Mouse (Mus musculus): Measurements from ENCODE around the gene Msi2. TPM values are rescaled to one million over a fixed set of nuclear protein-coding genes. Genes with fewer than 3 reads are reported as not detected.
A peak's percentile ranks its signal among the peaks of the same experiment; 100 is the strongest.

Gene Msi2
- polyA plus RNA-seq, 1 experiment from 2014 or later, result 15.9 TPM

DNA sequence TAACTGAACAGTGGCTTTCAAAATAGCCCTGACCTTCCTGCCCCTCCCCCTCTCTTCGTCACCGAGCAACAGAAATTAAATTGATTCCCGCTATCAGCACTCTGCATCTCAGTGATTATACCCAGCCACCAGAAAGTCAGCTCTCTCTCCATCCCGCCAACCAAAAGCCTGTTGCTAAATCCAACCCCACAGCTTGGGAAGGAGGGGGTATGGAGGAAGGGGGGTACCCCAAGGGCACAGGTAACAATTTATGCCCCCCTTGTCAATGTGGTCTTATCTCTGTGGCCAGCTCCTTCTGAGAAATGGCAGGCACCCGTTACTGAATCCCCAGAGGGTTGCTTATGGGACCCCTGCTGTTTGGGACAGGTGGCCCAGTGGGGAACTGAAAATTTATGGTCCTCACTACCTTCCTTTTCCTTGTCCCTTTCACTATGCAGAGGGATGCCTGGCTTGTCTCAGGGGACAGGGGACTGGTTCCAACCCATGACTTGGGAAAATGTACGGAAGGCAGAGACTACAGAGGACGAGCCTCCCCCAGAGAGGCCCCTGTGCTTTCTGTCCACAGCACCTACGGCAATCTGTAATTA is 163.0 kb downstream of the Msi2 start:
- Histone ChIP-seq H3K9me3 (no peaks in the 10 kb centered on the region), H3K27me3 (ENCODE audit: insufficient read depth, poor library complexity, severe bottlenecking) (no peaks in the 10 kb centered on the region), H3K4me3 (no peak overlapping the region), H3K27ac (peak overlapping the region; percentile 85), H3K36me3 (no peaks in the 10 kb centered on the region), H3K4me1 (peaks cover 98% of the 10 kb centered on the region)
- WGBS, result 17% methylated on average over 8 of the region's 8 CpGs
- DNase-seq (ENCODE audit: low spot score), result peak; percentile 82

DNA sequence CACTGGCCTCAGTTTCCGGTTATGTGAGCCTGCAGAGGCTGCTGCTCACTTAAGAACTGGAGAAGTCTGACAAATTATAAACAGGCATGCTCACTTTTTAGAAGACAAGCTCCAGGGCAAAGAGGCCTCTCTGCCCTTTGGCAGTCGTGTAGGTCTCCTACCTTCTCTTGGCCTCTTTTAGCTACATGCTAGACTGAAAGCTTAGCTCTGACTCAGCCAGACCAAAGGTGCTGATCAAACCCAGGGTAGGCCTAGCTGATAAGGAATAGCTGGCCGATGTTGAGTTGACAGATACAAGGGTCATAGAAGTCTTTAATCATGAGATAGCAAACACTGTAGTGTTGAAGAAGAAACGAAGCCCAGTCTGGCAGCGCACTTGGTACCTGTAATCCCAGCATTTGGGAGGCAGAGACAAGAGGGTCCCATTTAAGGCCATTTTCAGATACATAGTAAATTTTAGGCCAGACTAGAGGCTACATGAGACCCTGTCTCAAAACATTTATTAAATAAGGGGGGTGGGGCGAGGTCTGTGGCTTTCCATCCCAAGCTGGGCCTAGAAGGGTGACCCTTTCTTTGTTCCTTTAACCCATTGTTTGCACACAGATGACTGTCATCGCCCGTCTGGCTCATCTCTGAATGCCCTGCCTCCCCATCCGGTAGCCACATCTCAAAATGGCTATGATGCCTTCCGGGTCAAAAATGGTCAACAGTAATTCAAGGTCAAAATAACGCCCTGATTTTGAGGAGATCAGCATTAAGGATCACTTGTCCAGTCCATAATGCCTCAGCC is 164.6 kb downstream of the Msi2 start:
- Histone ChIP-seq H3K27ac (peak overlapping the region; percentile 85), H3K4me3 (peak overlapping the region; percentile 22), H3K36me3 (no peaks in the 10 kb centered on the region), H3K4me1 (peaks cover 98% of the 10 kb centered on the region), H3K27me3 (ENCODE audit: insufficient read depth, poor library complexity, severe bottlenecking) (no peaks in the 10 kb centered on the region), H3K9me3 (no peaks in the 10 kb centered on the region)
- 49% methylated on average over 11 of the region's 11 CpGs for WGBS
- no peak for DNase-seq (ENCODE audit: low spot score)

DNA sequence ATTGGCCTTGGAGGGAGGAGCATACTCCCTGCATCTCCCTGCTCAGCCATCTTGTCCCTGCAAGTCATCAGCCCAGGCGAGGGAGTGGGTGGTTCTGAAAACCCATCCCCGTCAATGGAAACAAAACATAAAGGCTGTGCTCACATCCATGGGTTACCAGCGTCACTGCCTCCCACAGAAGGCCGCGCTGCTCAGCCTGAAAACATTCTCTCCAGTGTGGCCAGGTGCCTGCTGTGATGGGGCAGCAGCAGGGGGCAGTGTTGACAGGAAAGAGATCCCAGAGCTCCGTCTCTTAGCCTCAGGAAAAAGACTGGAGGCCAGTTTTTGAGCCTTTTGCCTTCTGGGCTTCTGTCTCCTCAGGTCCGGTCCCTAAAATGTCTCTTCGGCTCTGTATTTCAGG is 165.3 kb downstream of the Msi2 start:
- Histone ChIP-seq H3K27ac (peak overlapping the region; percentile 85), H3K4me1 (peaks cover 98% of the 10 kb centered on the region), H3K36me3 (no peaks in the 10 kb centered on the region), H3K27me3 (ENCODE audit: insufficient read depth, poor library complexity, severe bottlenecking) (no peaks in the 10 kb centered on the region), H3K4me3 (peak overlapping the region; percentile 22; the same call in 1 of the 2 replicates), H3K9me3 (no peaks in the 10 kb centered on the region)
- WGBS, result 19% methylated on average over 8 of the region's 8 CpGs
- DNase-seq (ENCODE audit: low spot score), result peak; percentile 84

DNA sequence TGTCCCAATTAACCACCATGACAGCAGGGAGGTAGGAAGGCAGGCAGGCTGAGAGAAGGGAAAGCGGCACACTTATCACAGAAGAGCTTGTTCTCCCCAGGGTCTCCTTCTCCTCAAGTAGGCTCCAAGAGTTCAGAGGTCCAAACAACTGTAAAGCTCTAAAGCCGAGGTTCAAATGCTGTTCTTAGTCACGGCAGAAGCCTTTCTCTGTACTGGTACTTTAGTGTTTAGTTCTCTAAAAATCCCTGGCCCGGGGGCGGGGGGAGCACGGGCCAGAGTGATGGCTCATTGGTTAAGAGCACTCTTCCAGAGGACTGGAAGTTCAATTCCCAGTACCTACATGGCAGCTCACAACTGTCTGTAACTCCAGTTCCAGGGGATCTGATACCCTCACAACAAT is 165.9 kb downstream of the Msi2 start:
- Histone ChIP-seq H3K4me1 (peaks cover 98% of the 10 kb centered on the region), H3K9me3 (no peaks in the 10 kb centered on the region), H3K4me3 (no peak overlapping the region), H3K27me3 (ENCODE audit: insufficient read depth, poor library complexity, severe bottlenecking) (no peaks in the 10 kb centered on the region), H3K27ac (peak overlapping the region; percentile 85), H3K36me3 (no peaks in the 10 kb centered on the region)
- DNase-seq (ENCODE audit: low spot score), result no peak
- WGBS, result 60% methylated on average over 6 of the region's 6 CpGs

DNA sequence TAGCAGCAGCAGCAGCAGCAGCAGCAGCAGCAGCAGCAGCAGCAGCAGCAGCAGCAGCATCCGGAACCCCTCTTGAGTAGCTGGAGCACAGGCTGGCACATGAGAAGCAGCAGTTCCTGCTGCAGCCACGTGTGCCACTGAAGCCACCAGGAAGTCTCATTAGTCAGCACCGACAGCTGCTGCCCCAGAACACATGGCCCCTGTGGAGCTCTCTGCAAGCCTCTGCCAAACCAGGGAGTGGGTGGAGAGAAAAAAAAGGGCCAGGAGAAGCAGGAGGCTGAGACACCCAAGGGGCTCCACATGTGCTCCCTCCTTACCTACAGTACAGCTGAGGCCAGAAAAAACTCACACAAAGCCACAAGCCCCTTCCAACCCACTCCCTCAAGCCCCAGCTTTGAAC is 167.3 kb downstream of the Msi2 start:
- Histone ChIP-seq H3K27ac (peak overlapping the region; percentile 85), H3K4me3 (no peak overlapping the region), H3K4me1 (peaks cover 95% of the 10 kb centered on the region), H3K36me3 (no peaks in the 10 kb centered on the region), H3K27me3 (ENCODE audit: insufficient read depth, poor library complexity, severe bottlenecking) (no peaks in the 10 kb centered on the region), H3K9me3 (no peaks in the 10 kb centered on the region)
- 10% methylated on average over 3 of the region's 3 CpGs for WGBS
- DNase-seq (ENCODE audit: low spot score), result no peak

DNA sequence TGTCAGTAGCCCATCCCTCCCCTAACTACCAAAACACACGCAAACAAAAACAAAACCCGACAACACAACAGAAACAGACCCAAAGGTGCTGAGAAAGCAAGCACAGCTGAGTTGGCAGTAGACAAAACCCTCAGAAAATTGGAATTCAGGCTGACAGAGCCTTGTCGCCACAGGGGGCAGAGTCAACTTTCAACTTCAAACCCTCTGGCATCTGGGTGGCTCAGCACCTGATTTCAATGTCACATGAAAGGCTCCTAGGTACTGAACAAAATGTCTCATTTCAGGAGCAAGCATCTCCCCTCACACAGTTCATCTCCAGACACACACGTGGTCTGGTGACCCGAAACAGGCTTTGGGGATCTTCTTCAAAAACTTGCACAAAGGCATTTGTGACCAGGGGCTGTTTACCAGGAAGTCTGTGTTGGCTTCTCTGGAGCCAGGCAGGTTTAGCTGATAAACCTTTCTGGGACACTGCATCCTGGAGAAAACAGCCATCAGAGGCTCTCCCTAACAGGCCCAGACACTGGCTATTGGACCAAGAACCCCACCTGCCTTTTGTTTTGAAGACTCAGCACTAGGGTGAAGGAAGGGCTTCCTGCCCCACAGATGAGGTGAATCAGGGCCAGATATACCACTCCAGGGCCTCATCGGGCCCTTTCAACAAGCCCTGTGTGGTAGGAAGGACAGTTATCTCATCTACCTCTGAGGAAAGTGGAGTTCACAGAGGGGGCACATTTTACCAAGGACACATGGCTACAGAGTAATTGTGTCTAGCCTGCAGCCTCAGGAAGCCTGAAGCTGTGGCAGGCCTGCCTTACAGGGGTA is 168.0 kb downstream of the Msi2 start:
- peak overlapping the region; percentile 85 for H3K27ac ChIP-seq
- H3K4me3 ChIP-seq, result no peak overlapping the region
- no peaks in the 10 kb centered on the region for H3K9me3 ChIP-seq
- peaks cover 88% of the 10 kb centered on the region for H3K4me1 ChIP-seq
- no peaks in the 10 kb centered on the region for H3K27me3 ChIP-seq (ENCODE audit: insufficient read depth, poor library complexity, severe bottlenecking)
- DNase-seq (ENCODE audit: low spot score), result no peak
- 46% methylated on average over 6 of the region's 6 CpGs for WGBS
- H3K36me3 ChIP-seq, result no peaks in the 10 kb centered on the region

DNA sequence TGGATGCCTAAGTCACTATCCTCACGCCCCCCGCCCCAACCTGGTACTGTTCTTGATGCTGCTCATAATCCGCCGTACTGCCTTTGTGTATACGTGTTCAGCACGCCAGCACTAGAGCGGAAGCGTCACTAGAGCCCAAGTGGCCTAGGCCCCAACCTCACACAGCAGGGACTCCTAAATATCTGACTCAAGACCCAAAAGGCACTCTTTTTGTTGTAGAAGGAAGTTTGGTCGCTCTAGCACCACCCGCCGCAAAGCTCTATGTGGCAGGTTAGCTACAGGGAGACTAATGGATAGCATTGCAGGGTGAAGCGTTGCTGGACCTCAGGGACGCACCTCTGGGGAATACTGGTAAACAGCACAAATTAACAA is 168.8 kb downstream of the Msi2 start:
- Histone ChIP-seq H3K4me1 (peaks cover 80% of the 10 kb centered on the region), H3K27me3 (ENCODE audit: insufficient read depth, poor library complexity, severe bottlenecking) (no peaks in the 10 kb centered on the region), H3K4me3 (no peak overlapping the region), H3K27ac (peak overlapping the region; percentile 47; the same call in 1 of the 2 replicates), H3K36me3 (no peaks in the 10 kb centered on the region), H3K9me3 (no peaks in the 10 kb centered on the region)
- DNase-seq (ENCODE audit: low spot score), result no peak
- 87% methylated on average over 13 of the region's 13 CpGs for WGBS

DNA sequence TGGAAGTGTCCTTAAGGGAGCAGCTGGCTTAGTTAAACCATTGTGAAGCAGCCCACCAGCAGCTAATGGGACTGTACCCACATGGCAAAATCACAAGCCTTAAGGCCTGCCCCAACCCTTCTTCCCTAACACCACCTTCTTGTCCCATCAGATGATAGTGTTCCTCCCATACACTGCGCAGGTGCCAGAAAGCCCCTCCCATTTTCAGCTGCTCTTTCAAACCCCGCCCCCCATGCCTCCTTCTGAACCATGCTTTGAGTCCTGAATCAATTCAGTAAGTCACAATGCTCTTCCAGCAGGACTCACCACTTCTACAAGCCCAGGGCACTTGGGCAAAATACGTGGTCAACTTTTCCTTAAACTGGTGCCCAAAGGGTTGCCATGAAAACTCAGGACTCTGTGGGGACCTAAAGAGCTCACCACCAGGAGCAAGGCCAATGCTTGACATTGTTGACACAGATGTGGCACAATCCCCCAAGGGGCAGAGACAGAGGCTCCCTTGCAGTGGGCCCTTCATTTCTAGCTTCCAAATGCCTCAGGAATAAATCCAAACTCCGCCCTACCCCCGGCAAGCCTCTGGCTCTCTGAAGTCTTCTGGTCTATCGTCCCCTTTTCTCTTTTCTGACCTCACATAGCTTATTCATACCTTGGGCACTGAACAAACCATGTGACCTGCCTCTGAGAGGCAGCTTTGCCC is 169.3 kb downstream of the Msi2 start:
- Histone ChIP-seq H3K4me1 (peaks cover 80% of the 10 kb centered on the region), H3K27me3 (ENCODE audit: insufficient read depth, poor library complexity, severe bottlenecking) (no peaks in the 10 kb centered on the region), H3K27ac (peak overlapping the region; percentile 72), H3K4me3 (no peak overlapping the region), H3K9me3 (no peaks in the 10 kb centered on the region), H3K36me3 (no peaks in the 10 kb centered on the region)
- DNase-seq (ENCODE audit: low spot score), result no peak
- 87% methylated on average over 6 of the region's 6 CpGs for WGBS

DNA sequence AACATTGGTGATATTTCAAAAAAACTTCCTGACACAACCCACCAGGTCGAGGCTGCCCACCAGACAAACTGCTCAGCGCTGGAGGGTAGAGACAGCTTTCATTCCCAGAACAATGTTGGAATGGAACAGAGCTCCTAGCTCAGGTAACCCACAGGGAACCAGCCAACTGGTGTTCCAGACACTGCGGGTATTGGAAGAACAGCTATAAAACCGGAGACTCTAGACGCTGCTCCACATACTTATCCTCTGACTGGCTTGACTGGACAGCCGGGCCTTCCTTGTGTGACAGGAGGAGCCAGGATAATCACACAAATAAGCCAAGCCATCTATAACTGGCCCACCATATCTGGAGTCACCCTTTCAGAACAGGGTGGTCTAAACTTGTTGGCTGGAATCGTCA is 169.9 kb downstream of the Msi2 start:
- Histone ChIP-seq H3K9me3 (no peaks in the 10 kb centered on the region), H3K27ac (peak overlapping the region; percentile 72), H3K36me3 (no peaks in the 10 kb centered on the region), H3K27me3 (ENCODE audit: insufficient read depth, poor library complexity, severe bottlenecking) (no peaks in the 10 kb centered on the region), H3K4me3 (no peak overlapping the region), H3K4me1 (peaks cover 80% of the 10 kb centered on the region)
- no peak for DNase-seq (ENCODE audit: low spot score)
- WGBS, result 75% methylated on average over 7 of the region's 7 CpGs

DNA sequence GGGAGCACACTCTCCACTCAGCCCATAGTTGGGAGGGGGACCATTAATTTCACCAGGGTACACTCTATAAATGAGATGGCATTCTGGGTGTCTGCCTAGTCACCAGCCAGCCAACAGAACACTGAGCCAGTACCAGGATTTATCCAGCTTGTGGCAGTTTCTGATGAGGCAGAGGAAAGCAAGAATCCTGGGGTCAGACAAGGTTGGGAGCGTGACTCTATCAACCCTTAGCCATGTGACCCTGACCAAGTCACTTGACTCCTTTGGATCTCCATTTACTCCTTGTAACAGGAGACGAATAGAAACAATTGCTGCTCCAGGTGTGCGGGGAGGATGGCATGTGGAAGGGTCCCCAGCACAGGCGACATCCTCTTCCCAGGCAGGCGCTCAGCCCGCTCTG is 174.5 kb downstream of the Msi2 start:
- Histone ChIP-seq H3K9me3 (no peaks in the 10 kb centered on the region), H3K4me1 (peaks cover 74% of the 10 kb centered on the region), H3K27me3 (ENCODE audit: insufficient read depth, poor library complexity, severe bottlenecking) (no peaks in the 10 kb centered on the region), H3K36me3 (no peaks in the 10 kb centered on the region), H3K4me3 (no peak overlapping the region), H3K27ac (no peak overlapping the region)
- DNase-seq (ENCODE audit: low spot score), result no peak
- WGBS, result 92% methylated on average over 6 of the region's 6 CpGs

DNA sequence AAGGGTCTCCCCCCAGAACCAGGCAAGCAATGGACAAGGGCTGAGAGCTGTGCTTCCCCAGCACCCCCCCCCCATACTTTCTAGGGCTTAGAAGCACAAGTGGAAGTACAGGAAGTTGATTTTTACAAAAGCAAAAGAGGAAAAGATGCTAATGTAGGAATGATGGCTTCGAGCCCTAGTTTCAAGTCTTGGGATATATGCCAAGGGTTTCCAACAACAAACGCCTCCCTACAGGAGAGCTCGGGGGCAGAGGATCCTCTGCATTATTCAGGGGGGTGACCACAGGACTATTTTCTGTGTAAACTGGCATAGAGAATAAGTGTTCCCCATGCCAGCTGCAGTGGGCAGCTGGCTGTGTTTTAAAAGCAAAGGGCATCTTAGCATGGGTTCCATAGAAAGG is 175.5 kb downstream of the Msi2 start:
- no peak for DNase-seq (ENCODE audit: low spot score)

DNA sequence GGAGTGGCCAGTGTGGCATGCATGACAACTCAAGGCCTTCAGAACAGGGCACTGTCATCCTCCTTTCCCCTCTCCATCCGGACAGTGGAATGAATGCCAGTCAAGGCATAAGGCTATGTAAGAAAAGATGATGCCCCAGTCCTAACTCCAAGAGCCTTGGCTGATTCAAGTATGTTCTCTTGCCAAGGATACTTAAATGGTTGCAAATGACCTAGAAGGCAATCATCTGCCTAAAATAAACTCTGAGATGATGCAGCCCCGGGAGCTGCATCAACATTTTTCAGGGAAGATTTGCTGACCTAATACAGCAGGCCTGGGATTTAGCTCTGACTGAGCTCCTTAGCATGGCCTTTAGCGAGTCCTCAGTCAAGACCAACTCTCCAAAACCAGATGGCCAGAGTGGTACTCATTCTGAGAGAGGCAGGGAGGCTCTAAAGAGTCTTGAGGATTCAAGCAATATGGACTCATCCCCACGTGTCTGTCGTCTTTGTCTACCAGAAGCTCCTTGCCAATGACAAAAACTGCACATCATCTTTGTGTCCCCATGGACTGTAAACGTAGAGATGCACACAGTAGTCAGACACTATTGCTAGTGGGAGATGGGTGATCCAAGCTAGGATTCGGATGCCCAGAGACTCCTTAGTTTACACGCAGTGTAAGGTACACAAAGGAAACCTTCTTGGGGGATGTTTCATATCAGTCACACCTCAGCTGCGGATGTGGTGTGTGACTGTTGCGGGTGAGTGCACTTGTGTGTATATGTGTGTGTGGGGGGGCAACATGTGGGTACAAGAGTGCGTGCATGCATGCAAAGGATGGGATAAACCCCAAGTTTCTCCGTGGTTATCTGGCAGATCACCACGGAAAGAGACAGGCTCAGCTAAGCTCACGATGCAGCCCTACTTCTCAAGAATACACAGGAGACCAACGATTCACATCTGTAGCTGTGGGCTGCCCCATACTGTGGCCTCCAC is 176.4 kb downstream of the Msi2 start:
- no peaks in the 10 kb centered on the region; the same call in 1 of the 2 replicates for H3K36me3 ChIP-seq
- H3K4me3 ChIP-seq, result no peak overlapping the region
- H3K9me3 ChIP-seq, result no peaks in the 10 kb centered on the region
- 84% methylated on average over 15 of the region's 15 CpGs for WGBS
- no peak for DNase-seq (ENCODE audit: low spot score)
- no peak overlapping the region; the same call in 1 of the 2 replicates for H3K27ac ChIP-seq
- H3K4me1 ChIP-seq, result peaks cover 74% of the 10 kb centered on the region
- no peaks in the 10 kb centered on the region for H3K27me3 ChIP-seq (ENCODE audit: insufficient read depth, poor library complexity, severe bottlenecking)

More for the DNA sequence above, 175.5 kb downstream of the Msi2 start:
- no peaks in the 10 kb centered on the region for H3K27me3 ChIP-seq (ENCODE audit: insufficient read depth, poor library complexity, severe bottlenecking)
- no peaks in the 10 kb centered on the region for H3K9me3 ChIP-seq
- WGBS, result 88% methylated on average over 3 of the region's 3 CpGs
- H3K4me1 ChIP-seq, result peaks cover 74% of the 10 kb centered on the region
- no peaks in the 10 kb centered on the region for H3K36me3 ChIP-seq
- no peak overlapping the region for H3K27ac ChIP-seq
- no peak overlapping the region for H3K4me3 ChIP-seq
